Mouse (Mus musculus) lung, adult 2 months (tissue): ENCODE results near the gene Arhgef28.

Experiments
- CTCF ChIP-seq: fragments of 200-500 bp; IDR thresholded peaks from 2 replicates; pipeline ENCODE4 v1.5.1; 2011; ENCODE audit warnings: mild to moderate bottlenecking, low read length, control low read depth; ENCODE audit not compliant: insufficient read depth
- POLR2A ChIP-seq: fragments of 200-500 bp; IDR thresholded peaks from 2 replicates; pipeline ENCODE4 v1.6.1; 2011; ENCODE audit warnings: low read depth, mild to moderate bottlenecking, control low read depth, low read length, borderline replicate concordance; ENCODE audit errors: extremely low read depth

GRCm38 (mm10) chr13:98138786-98139185 is 67.5 kb downstream of the Arhgef28 start:
- no peak for TF ChIP-seq CTCF
- TF ChIP-seq POLR2A: no peak
